Mouse (Mus musculus) liver, postnatal 0 days (tissue): ENCODE data around the gene Phf13.

Source experiments
- CTCF ChIP-seq: sonication (generic); IDR thresholded peaks from 2 replicates; pipeline ENCODE4 v1.5.1; 2016; ENCODE audit warnings: antibody characterized with exemption, low read depth
- EP300 ChIP-seq: IDR thresholded peaks from 2 replicates; pipeline ENCODE4 v1.6.1; 2016; ENCODE audit warnings: antibody characterized with exemption, low read depth, mild to moderate bottlenecking

- TF ChIP-seq CTCF (no peak), EP300 (no peak)
Observed at GRCm38 (mm10) chr4:152007481-152008147, 11.6 kb upstream of the Phf13 start.
